Mouse (Mus musculus) MEL (cell line): Measurements from ENCODE around the gene Slitrk3. TPM values are rescaled to one million over a fixed set of nuclear protein-coding genes. Genes with fewer than 3 reads are reported as not detected.
"Not testable (repeated sequence)": the region's sequence is repeated elsewhere in the genome, so short reads cannot be mapped to it uniquely, and the experiment has no call there.

Experiments
- DNase-seq: peaks from one replicate; pipeline ENCODE4 v3.0.0; 2011; ENCODE audit warnings: low read depth, low spot score
- H3K27ac ChIP-seq: 2 replicates; pipeline ENCODE4 v1.5.1; 2012; ENCODE audit warnings: low read depth, mild to moderate bottlenecking, control low read depth, low read length, moderate library complexity; ENCODE audit not compliant: control insufficient read depth
- H3K27me3 ChIP-seq, 2 experiments: fragments of 150-350 bp in 1 of 2; sonication (generic) in 1 of 2; 2 replicates each; pipeline ENCODE4 v1.6.1; 2012; ENCODE audit warnings: low read length in 2 of 2, mild to moderate bottlenecking in 2 of 2, improper control_type of control experiment in 1 of 2, moderate library complexity in 1 of 2; ENCODE audit not compliant: insufficient read depth in 2 of 2, control insufficient read depth in 1 of 2
- H3K36me3 ChIP-seq, 2 experiments: 2 replicates each; pipeline ENCODE4 v1.6.1; 2012 to 2014; ENCODE audit warnings: low read length in 2 of 2, improper control_type of control experiment in 1 of 2, inconsistent platforms in 1 of 2, mild to moderate bottlenecking in 1 of 2; ENCODE audit not compliant: insufficient read depth in 2 of 2, control insufficient read depth in 1 of 2
- H3K4me1 ChIP-seq, 2 experiments: fragments of 150-350 bp in 1 of 2; sonication (generic) in 1 of 2; 2 replicates each; pipeline ENCODE4 v1.6.1; 2012; ENCODE audit warnings: low read length in 2 of 2, improper control_type of control experiment in 1 of 2, mild to moderate bottlenecking in 1 of 2; ENCODE audit not compliant: insufficient read depth in 2 of 2, control insufficient read depth in 1 of 2
- H3K4me3 ChIP-seq, 2 experiments: fragments of 150-350 bp in 1 of 2; sonication (generic) in 1 of 2; 2 replicates each; pipeline ENCODE4 v1.5.1; 2012; ENCODE audit warnings: low read depth in 2 of 2, low read length in 2 of 2, mild to moderate bottlenecking in 2 of 2, moderate library complexity in 2 of 2, control low read depth in 1 of 2, improper control_type of control experiment in 1 of 2; ENCODE audit not compliant: control insufficient read depth in 1 of 2, insufficient read depth in 1 of 2
- H3K79me2 ChIP-seq: 2 replicates; pipeline ENCODE4 v1.6.1; 2012; ENCODE audit warnings: mild to moderate bottlenecking, low read length, moderate library complexity; ENCODE audit not compliant: control insufficient read depth, poor library complexity, insufficient read depth
- H3K9ac ChIP-seq: 2 replicates; pipeline ENCODE4 v1.6.1; 2012; ENCODE audit warnings: low read depth, mild to moderate bottlenecking, control low read depth, low read length, moderate library complexity; ENCODE audit not compliant: control insufficient read depth, poor library complexity, severe bottlenecking
- H3K9me3 ChIP-seq: fragments of 150-350 bp; sonication (generic); replicated peaks from 2 replicates; pipeline ENCODE4 v1.6.1; 2012; ENCODE audit warnings: mild to moderate bottlenecking, low read length, improper control_type of control experiment, moderate library complexity; ENCODE audit not compliant: insufficient read depth
- CHD2 ChIP-seq: IDR thresholded peaks from 2 replicates; pipeline ENCODE4 v1.6.1; 2011; ENCODE audit warnings: low read length, improper control_type of control experiment
- CTCF ChIP-seq, 3 experiments: IDR thresholded peaks in 2 of 3; conservative IDR thresholded peaks in 1 of 3; 2 replicates each; pipeline ENCODE4 v1.5.1; 2011 to 2012; ENCODE audit warnings: low read length in 3 of 3, low read depth in 2 of 3, mild to moderate bottlenecking in 2 of 3, improper control_type of control experiment in 1 of 3, inconsistent platforms in 1 of 3, mixed read lengths in 1 of 3, moderate library complexity in 1 of 3; ENCODE audit not compliant: control insufficient read depth in 1 of 3, insufficient read depth in 1 of 3, poor library complexity in 1 of 3, severe bottlenecking in 1 of 3
- E2F4 ChIP-seq: IDR thresholded peaks from 2 replicates; pipeline ENCODE4 v1.6.1; 2011; ENCODE audit warnings: low read depth, low read length, improper control_type of control experiment, borderline replicate concordance
- GATA1 ChIP-seq: IDR thresholded peaks from 2 replicates; pipeline ENCODE4 v1.6.1; 2011; ENCODE audit warnings: low read depth, low read length, improper control_type of control experiment
- JUND ChIP-seq: IDR thresholded peaks from 2 replicates; pipeline ENCODE4 v1.6.1; 2011; ENCODE audit warnings: low read depth, mild to moderate bottlenecking, improper control_type of control experiment, low read length
- MAX ChIP-seq: IDR thresholded peaks from 2 replicates; pipeline ENCODE4 v1.6.1; 2011; ENCODE audit warnings: low read length, improper control_type of control experiment
- MEF2A ChIP-seq: IDR thresholded peaks from 2 replicates; pipeline ENCODE4 v1.6.1; 2014; ENCODE audit warnings: low read depth, mild to moderate bottlenecking, inconsistent platforms, low read length, improper control_type of control experiment; ENCODE audit not compliant: poor library complexity, insufficient replicate concordance, severe bottlenecking; ENCODE audit errors: extremely low read depth
- MXI1 ChIP-seq: IDR thresholded peaks from 2 replicates; pipeline ENCODE4 v1.6.1; 2011; ENCODE audit warnings: mild to moderate bottlenecking, low read depth, low read length, improper control_type of control experiment
- NRF1 ChIP-seq: IDR thresholded peaks from 2 replicates; pipeline ENCODE4 v1.6.1; 2014; ENCODE audit warnings: low read depth, mild to moderate bottlenecking, inconsistent platforms, low read length, improper control_type of control experiment, moderate library complexity; ENCODE audit not compliant: poor library complexity, insufficient read depth, severe bottlenecking
- POLR2A ChIP-seq, 2 experiments: IDR thresholded peaks; 2 replicates each; pipeline ENCODE4 v1.6.1; 2011 to 2012; ENCODE audit warnings: low read length in 2 of 2, mild to moderate bottlenecking in 2 of 2, control low read depth in 1 of 2, improper control_type of control experiment in 1 of 2, low read depth in 1 of 2, moderate library complexity in 1 of 2; ENCODE audit not compliant: control insufficient read depth in 1 of 2, insufficient read depth in 1 of 2, poor library complexity in 1 of 2
- POLR2AphosphoS5 ChIP-seq: IDR thresholded peaks from 2 replicates; pipeline ENCODE4 v1.6.1; 2012; ENCODE audit warnings: low read depth, borderline replicate concordance, mild to moderate bottlenecking, inconsistent platforms, low read length, moderate library complexity, mixed read lengths
- RAD21 ChIP-seq: IDR thresholded peaks from 2 replicates; pipeline ENCODE4 v1.6.1; 2011; ENCODE audit warnings: mild to moderate bottlenecking, low read depth, low read length, improper control_type of control experiment
- SIN3A ChIP-seq: IDR thresholded peaks from 2 replicates; pipeline ENCODE4 v1.6.1; 2012; ENCODE audit warnings: low read length, improper control_type of control experiment, inconsistent platforms
- SMC3 ChIP-seq: IDR thresholded peaks from 2 replicates; pipeline ENCODE4 v1.6.1; 2011; ENCODE audit warnings: low read depth, low read length, improper control_type of control experiment
- TCF12 ChIP-seq: IDR thresholded peaks from 2 replicates; pipeline ENCODE4 v1.6.1; 2014; ENCODE audit warnings: low read depth, mild to moderate bottlenecking, inconsistent platforms, low read length, improper control_type of control experiment, moderate library complexity
- USF1 ChIP-seq: IDR thresholded peaks from 2 replicates; pipeline ENCODE4 v1.6.1; 2014; ENCODE audit warnings: low read depth, mild to moderate bottlenecking, inconsistent platforms, low read length, improper control_type of control experiment, moderate library complexity
- USF2 ChIP-seq, 2 experiments: IDR thresholded peaks; 2 replicates each; pipeline ENCODE4 v1.6.1; 2011 to 2012; ENCODE audit warnings: improper control_type of control experiment in 2 of 2, low read length in 2 of 2, borderline replicate concordance in 1 of 2, inconsistent platforms in 1 of 2, low read depth in 1 of 2, mild to moderate bottlenecking in 1 of 2; ENCODE audit not compliant: insufficient read depth in 1 of 2
- ZC3H11A ChIP-seq: IDR thresholded peaks from 2 replicates; pipeline ENCODE4 v1.6.1; 2012; ENCODE audit warnings: low read depth, mild to moderate bottlenecking, inconsistent platforms, low read length, improper control_type of control experiment
- ZKSCAN1 ChIP-seq: IDR thresholded peaks from 2 replicates; pipeline ENCODE4 v1.6.1; 2012; ENCODE audit warnings: low read depth, mild to moderate bottlenecking, inconsistent platforms, low read length, improper control_type of control experiment, moderate library complexity
- ZMIZ1 ChIP-seq: IDR thresholded peaks from 2 replicates; pipeline ENCODE4 v1.6.1; 2012; ENCODE audit warnings: low read depth, mild to moderate bottlenecking, inconsistent platforms, low read length, improper control_type of control experiment, moderate library complexity
- polyA plus RNA-seq, 2 experiments: library from polyadenylated mRNA; stranded (reverse) in 1 of 2; unstranded in 1 of 2; fragments of >175 nt in 1 of 2; fragments of >200 nt in 1 of 2; gene quantifications; 2 replicates each; pipeline versions ENCODE4 v1.2.1 to v1.2.4; 2012; ENCODE audit warnings: low replicate concordance in 2 of 2, low read depth in 1 of 2; ENCODE audit not compliant: insufficient read length in 2 of 2, insufficient read depth in 1 of 2, missing spikeins in 1 of 2
- total RNA-seq: library from RNA; depleted of rRNA; stranded (reverse); fragments of 300-350 nt; gene quantifications from 2 replicates; pipeline ENCODE4 v1.2.3, GENCODE M21; 2012; rRNA removed

Gene Slitrk3
- total RNA-seq = not detected in 2 replicates
- polyA plus RNA-seq = not detected

GRCm38 (mm10) chr3:73057197-73057811 lies at the start of gene Slitrk3:
Gene Slitrk3 (minus strand): TSS chr3:73057803.
- Histone ChIP-seq H3K27ac (no peak within 1 kb of the TSS), H3K79me2 (no peaks in the 10 kb centered on the region), H3K4me1 (no peaks in the 10 kb centered on the region), H3K4me3 (no peak within 1 kb of the TSS), H3K36me3 (no peaks in the 10 kb centered on the region), H3K27me3 (no peaks in the 10 kb centered on the region), H3K9me3 (no peaks in the 10 kb centered on the region), H3K9ac (no peak within 1 kb of the TSS)
- no peak for DNase-seq
- TF ChIP-seq USF1 (no peak), POLR2AphosphoS5 (no peak), CHD2 (no peak), MAX (no peak), E2F4 (no peak), ZKSCAN1 (no peak), SIN3A (no peak), SMC3 (no peak), USF2 (IDR thresholded peaks at IDR 0.05; ENCODE audit: borderline replicate concordance in 1 of 2, insufficient read depth in 1 of 2, low read depth in 1 of 2, low read length in 2 of 2) (no peak), ZC3H11A (no peak), NRF1 (no peak)

GRCm38 (mm10) chr3:73094445-73094844 lies 36.8 kb upstream of the Slitrk3 start:
- not testable (repeated sequence) for H3K4me1 ChIP-seq, H3K79me2 ChIP-seq, H3K27me3 ChIP-seq, H3K27ac ChIP-seq, H3K9me3 ChIP-seq, H3K4me3 ChIP-seq, DNase-seq, H3K36me3 ChIP-seq, H3K9ac ChIP-seq

- Histone ChIP-seq H3K36me3 (no peaks in the 10 kb centered on the region), H3K9me3 (no peaks in the 10 kb centered on the region), H3K27me3 (no peaks in the 10 kb centered on the region), H3K27ac (no peak overlapping the region), H3K4me3 (no peak overlapping the region), H3K9ac (no peak overlapping the region), H3K4me1 (no peaks in the 10 kb centered on the region), H3K79me2 (no peaks in the 10 kb centered on the region)
- TF ChIP-seq RAD21 (no peak), ZMIZ1 (no peak), USF1 (no peak), TCF12 (no peak), CTCF (IDR thresholded peaks at IDR 0.05 in 2 of 3, conservative IDR thresholded peaks at IDR 0.05 in 1 of 3; ENCODE audit: control insufficient read depth in 1 of 3, insufficient read depth in 1 of 3, low read depth in 2 of 3, low read length in 3 of 3, poor library complexity in 1 of 3, severe bottlenecking in 1 of 3) (no peak), ZC3H11A (no peak), MEF2A (no peak), MXI1 (no peak), USF2 (IDR thresholded peaks at IDR 0.05; ENCODE audit: borderline replicate concordance in 1 of 2, insufficient read depth in 1 of 2, low read depth in 1 of 2, low read length in 2 of 2) (no peak), JUND (no peak), POLR2A (IDR thresholded peaks at IDR 0.05; ENCODE audit: control insufficient read depth in 1 of 2, insufficient read depth in 1 of 2, low read depth in 1 of 2, low read length in 2 of 2, poor library complexity in 1 of 2) (no peak), E2F4 (no peak), GATA1 (no peak), MAX (no peak)
- no peak for DNase-seq
These were observed 27.0 kb upstream of the Slitrk3 start for GRCm38 (mm10) chr3:73084620-73085019.
